Mouse (Mus musculus) olfactory bulb, adult 2 months (tissue): ENCODE measurements around the gene Prkn. TPM values are rescaled to one million over a fixed set of nuclear protein-coding genes. Genes with fewer than 3 reads are reported as not detected.

Source experiments
- H3K27ac ChIP-seq: fragments of 200-500 bp; 2 replicates; pipeline ENCODE4 v1.5.1; 2012; ENCODE audit warnings: low read depth, low read length; ENCODE audit not compliant: insufficient read depth
- H3K4me1 ChIP-seq: fragments of 200-500 bp; 2 replicates; pipeline ENCODE4 v1.6.1; 2012; ENCODE audit warnings: low read length; ENCODE audit not compliant: control insufficient read depth, insufficient read depth
- H3K4me3 ChIP-seq: fragments of 200-500 bp; 2 replicates; pipeline ENCODE4 v1.5.1; 2012; ENCODE audit warnings: mild to moderate bottlenecking, low read depth, low read length, moderate library complexity; ENCODE audit not compliant: insufficient read depth
- CTCF ChIP-seq: fragments of 200-500 bp; IDR thresholded peaks from 2 replicates; pipeline ENCODE4 v1.5.1; 2012; ENCODE audit warnings: low read depth, mild to moderate bottlenecking, low read length, moderate library complexity; ENCODE audit not compliant: insufficient read depth
- POLR2A ChIP-seq: fragments of 200-500 bp; IDR thresholded peaks from 2 replicates; pipeline ENCODE4 v1.6.1; 2012; ENCODE audit warnings: mild to moderate bottlenecking, low read depth, low read length, moderate library complexity; ENCODE audit not compliant: insufficient read depth
- WGBS: fragments of 180-500 bp; shearing (Covaris S2); methylation state at CpG from one replicate; pipeline ENCODE4 v1.1.7; 2018; 5-methylcytosine and 5-hydroxymethylcytosine counted together
- polyA plus RNA-seq: library from polyadenylated mRNA; stranded (reverse); fragments of >200 nt; gene quantifications from 2 replicates; pipeline ENCODE4 v1.2.4, GENCODE M21; 2012; ENCODE audit warnings: low replicate concordance; ENCODE audit not compliant: missing spikeins, insufficient read depth, insufficient read length

Prkn gene
- polyA plus RNA-seq, 1 experiment, result not detected

DNA sequence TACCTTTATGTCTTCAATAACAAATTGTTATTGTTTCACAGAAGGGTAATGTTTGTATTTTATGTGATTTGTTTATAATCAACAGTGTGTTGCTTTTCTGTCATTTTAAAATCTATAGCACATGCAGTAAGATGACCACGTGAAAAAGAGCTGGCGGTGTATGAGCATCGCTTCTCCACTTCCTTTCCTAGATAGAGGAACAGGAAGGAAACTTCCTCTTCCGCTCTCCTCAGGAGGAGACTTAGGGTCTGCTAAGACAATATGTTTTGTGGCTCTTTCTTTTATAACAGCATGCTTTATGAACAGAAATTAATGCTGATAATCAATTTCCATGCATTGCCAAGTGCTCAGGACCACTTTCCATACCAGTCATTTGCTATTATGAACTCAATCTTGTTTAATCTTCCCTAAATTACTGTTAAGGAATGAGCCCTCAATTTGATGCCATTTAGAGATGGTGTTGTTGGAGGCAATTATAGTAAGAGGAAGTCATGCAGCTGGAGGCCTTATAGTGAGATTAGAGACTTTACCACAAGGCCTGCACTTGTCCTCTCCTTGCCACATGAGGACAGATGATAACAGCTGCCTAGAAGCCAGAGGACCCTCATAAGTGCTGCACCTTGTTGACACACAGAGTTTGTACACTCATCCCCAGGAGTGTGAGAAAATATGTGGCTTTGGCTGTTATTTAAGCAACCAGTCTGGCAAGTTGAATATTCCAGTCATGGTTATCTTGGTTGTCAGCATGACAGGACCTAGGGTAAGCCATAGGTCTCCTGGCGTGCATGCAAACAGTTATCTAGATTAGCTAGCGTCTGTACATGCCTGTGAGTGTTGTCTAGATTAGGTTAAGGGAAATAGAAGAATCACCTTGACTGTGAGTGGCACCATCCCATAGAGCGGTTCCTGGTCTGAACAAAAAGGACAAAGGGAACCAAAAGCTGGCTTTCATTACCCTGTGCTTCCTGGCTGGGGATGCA lies 34.3 kb downstream of the Prkn start:
- WGBS, result 92% methylated on average over 7 of the region's 7 CpGs
- Histone ChIP-seq H3K27ac (no peak overlapping the region), H3K4me1 (no peaks in the 10 kb centered on the region), H3K4me3 (no peak overlapping the region)
- TF ChIP-seq POLR2A, result no peak
- TF ChIP-seq CTCF, result no peak

DNA sequence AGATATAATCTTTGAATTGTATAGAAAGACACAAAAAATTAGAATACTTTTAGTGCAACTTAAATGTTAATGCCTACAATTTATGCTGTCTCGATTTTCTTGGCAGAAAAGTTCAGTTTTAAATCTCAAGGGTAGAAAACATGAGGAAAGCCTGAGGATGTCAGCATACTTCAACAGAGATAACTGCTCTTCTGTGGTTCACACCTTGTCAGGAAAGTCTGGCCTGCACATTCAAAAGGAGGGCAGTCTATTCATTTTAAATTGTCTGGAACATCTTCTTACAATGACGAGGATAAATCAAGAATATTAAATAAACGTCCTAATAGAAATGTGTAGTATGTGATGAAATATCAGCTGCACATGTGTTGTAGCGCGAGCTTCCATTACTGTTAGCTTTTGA lies 38.8 kb downstream of the Prkn start:
- H3K4me3 ChIP-seq, result no peak overlapping the region
- H3K27ac ChIP-seq, result no peak overlapping the region
- no peaks in the 10 kb centered on the region for H3K4me1 ChIP-seq
- 91% methylated on average over 5 of the region's 5 CpGs for WGBS
- no peak for TF ChIP-seq CTCF
- TF ChIP-seq POLR2A, result no peak

DNA sequence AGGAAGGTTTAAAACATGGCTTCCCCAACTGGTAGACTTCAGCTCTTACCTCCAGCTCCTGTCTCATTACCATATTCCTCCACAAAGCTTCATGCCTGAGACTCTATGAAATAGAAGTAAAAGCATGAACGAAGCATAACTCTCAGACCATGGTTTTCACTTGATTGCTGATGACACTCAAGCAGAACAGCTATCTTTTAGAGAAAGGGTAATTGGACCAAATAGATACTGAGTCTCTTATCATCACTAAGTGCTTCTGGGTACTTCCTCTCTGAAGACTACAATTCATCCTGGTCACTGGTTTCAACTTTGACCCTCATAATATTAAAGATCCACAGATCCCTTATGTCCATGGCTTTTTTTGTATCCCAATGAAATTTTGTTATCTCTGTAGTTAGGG lies 42.1 kb downstream of the Prkn start:
- TF ChIP-seq POLR2A, result no peak
- TF ChIP-seq CTCF, result no peak
- 97% methylated on average over 1 of the region's 1 CpGs for WGBS
- H3K27ac ChIP-seq, result no peak overlapping the region
- no peaks in the 10 kb centered on the region for H3K4me1 ChIP-seq
- H3K4me3 ChIP-seq, result no peak overlapping the region

DNA sequence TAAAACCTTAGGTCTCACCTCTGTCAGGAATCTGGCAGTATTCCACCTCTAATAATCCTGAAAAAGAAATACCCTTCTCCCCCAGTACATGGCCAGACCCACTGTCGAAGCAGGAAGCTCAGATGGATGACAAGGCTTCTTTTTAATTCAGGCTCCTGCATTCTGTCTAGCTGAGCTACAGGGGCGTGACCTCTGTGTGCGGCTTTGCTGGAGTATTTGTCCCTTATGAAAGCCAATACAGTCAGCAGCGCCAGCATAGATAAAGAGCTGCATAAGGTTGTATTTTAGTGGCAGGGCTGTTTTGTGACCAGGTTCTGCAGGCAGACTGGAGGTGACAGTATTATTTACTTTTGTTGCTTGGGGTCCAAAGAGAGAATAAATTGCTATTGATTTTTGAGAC lies 47.7 kb downstream of the Prkn start:
- WGBS, result 70% methylated on average over 4 of the region's 4 CpGs
- H3K4me1 ChIP-seq, result no peaks in the 10 kb centered on the region
- no peak overlapping the region for H3K27ac ChIP-seq
- H3K4me3 ChIP-seq, result no peak overlapping the region
- TF ChIP-seq POLR2A, result no peak
- TF ChIP-seq CTCF, result no peak

DNA sequence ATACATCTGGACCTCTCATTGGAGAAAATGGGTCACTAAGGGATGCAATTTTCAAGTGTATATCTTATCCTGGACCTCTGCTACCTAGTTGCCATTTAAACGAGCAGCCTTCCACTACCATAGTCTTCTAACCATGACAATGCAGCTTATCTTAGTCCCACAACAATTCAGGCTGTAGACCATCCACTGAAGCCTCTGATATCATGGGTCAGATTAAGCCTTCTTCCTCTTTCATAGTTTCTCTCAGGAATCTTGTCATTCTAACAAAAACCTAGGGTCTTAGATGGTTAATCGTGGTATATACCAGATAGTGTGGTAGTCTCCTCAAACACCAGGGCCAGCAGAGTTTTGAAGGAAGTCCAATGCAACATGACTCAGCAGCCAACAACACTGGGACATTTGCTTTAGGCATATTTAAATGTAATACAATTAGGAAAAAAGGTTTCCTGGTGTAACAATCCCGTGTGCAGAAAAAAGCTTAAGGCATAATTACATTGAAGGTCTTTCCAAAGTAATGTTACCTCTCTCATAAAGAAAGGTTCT lies 61.6 kb downstream of the Prkn start:
- WGBS, result 83% methylated on average over 3 of the region's 3 CpGs
- no peaks in the 10 kb centered on the region for H3K4me1 ChIP-seq
- TF ChIP-seq POLR2A (no peak), CTCF (no peak)
- H3K4me3 ChIP-seq, result no peak overlapping the region
- H3K27ac ChIP-seq, result no peak overlapping the region

DNA sequence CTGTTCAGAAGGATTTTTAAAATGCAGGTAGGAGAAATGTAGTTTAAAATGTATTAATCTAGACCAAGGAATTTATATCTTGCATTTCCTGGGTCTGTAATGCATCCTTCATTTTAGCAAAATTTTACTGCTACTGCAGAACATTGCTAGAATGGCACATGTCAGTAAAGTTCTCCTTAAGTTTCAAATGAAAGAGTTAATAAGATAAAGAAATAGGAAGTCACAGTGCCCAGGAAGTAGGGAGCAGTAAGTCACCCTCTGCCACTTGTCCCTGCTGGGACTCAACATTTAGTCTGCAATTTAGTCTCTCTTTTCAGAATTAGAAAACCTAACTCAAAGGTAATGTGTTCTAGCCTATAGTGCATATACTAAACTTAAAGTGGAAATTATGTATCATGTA lies 96.5 kb downstream of the Prkn start:
- Histone ChIP-seq H3K4me1 (no peaks in the 10 kb centered on the region), H3K27ac (no peak overlapping the region), H3K4me3 (no peak overlapping the region)
- no peak for TF ChIP-seq CTCF
- no peak for TF ChIP-seq POLR2A

DNA sequence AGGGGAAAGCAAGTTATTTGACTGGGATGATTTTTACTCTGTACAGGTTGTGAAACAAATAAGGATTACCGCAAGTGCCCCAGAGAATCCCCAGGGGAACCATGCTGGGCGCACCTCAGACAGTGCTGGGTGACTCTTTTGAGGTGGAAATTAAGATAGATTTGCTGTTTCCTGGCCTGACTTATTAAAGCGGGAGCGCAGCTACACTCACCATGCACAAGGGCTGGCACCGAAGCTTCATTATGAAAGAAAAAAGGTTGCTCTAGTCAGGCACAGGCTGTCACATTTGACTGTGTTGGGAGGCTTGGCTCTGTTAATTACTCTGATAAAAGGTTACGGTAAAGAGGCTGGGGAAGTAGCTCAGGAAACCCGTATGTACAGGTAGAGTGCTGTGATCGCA lies 97.7 kb downstream of the Prkn start:
- 65% methylated on average over 8 of the region's 8 CpGs for WGBS
- no peak for TF ChIP-seq CTCF
- TF ChIP-seq POLR2A, result no peak

DNA sequence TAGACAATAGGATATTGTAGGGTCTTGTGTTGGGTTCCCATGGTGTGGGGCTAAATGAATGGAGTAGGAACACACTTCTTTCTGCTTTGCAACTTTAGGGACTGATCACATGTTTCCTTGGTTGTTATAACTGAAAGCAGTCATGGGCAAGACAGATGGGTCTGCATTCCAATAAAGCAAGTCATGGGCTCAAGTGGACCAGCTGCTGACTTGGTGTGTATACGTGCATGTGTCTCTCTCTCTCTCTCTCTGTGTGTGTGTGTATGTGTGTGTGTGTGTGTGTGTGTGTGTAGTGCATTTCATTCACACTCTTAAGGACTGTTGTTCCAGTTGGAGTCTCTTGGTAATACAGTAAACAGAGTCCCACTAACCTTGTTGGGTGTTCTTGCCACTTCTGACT lies 98.6 kb downstream of the Prkn start:
- Histone ChIP-seq H3K27ac (no peak overlapping the region), H3K4me1 (no peaks in the 10 kb centered on the region), H3K4me3 (no peak overlapping the region)
- 94% methylated on average over 1 of the region's 1 CpGs for WGBS
- TF ChIP-seq POLR2A (no peak), CTCF (no peak)

More for the DNA sequence above, 97.7 kb downstream of the Prkn start:
- no peak overlapping the region for H3K27ac ChIP-seq
- no peak overlapping the region for H3K4me3 ChIP-seq
- H3K4me1 ChIP-seq, result no peaks in the 10 kb centered on the region

DNA sequence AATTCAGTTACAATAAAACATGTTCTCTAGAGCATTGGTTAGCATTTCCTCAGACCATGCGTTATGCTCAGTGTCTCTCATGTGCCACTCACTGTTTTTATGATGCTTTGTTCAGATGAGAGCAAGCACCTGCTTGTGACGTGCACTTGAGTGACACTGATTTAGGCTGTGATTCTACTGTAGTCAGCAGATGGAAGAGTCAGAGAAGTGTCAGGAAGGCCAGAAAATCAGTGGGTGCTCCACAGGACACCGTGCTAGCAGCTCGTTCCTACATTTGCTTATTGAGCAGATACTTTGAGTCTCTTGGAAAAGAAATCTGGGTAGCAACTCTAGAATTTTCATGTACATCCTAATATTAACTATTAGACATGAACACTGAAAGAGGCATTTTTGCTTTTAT lies 106.4 kb downstream of the Prkn start:
- TF ChIP-seq POLR2A (no peak), CTCF (no peak)
- WGBS, result 86% methylated on average over 4 of the region's 4 CpGs
- H3K27ac ChIP-seq, result no peak overlapping the region
- no peak overlapping the region for H3K4me3 ChIP-seq
- no peaks in the 10 kb centered on the region for H3K4me1 ChIP-seq
